Mouse (Mus musculus): Measurements from ENCODE around the gene Mycbpap. TPM values are rescaled to one million over a fixed set of nuclear protein-coding genes. Genes with fewer than 3 reads are reported as not detected.

Mycbpap gene
- polyA plus RNA-seq (2015; fragmentation: Nextera tagmentation; extraction: Ambion mirVana), result 0.05 and 0.19 TPM in 2 replicates

GRCm38 (mm10) chr11:94521219-94521843 lies at the start of gene Mycbpap:
Gene Mycbpap, minus strand, starts transcription at chr11:94521742.
- no peaks in the 10 kb centered on the region for H3K9me3 ChIP-seq (replicated peaks)
- DNase-seq (peak; percentile 13), ATAC-seq (ENCODE audit: low read depth) (peak; percentile 55)
- WGBS (ENCODE audit: insufficient replicate concordance), result 2% methylated on average over 42 of the region's 42 CpGs
- H3K36me3 ChIP-seq, result no peaks in the 10 kb centered on the region
- H3K4me2 ChIP-seq, result peak within 1 kb of the TSS; percentile 75
- peak within 1 kb of the TSS; percentile 59 for H3K4me3 ChIP-seq (replicated peaks)
- H3K9ac ChIP-seq, result peak within 1 kb of the TSS; percentile 52
- H3K27me3 ChIP-seq, result peaks cover 11% of the 10 kb centered on the region
- peaks cover 10% of the 10 kb centered on the region for H3K4me1 ChIP-seq (replicated peaks)
- H3K27ac ChIP-seq, result no peak within 1 kb of the TSS

- no peak overlapping the region for H3K4me3 ChIP-seq (replicated peaks)
- H3K4me1 ChIP-seq (replicated peaks), result peaks cover 3% of the 10 kb centered on the region
- H3K36me3 ChIP-seq, result 0 out of 2 replicates have a peak, but pooled peaks cover 5% of the 10 kb centered on the region
- H3K9ac ChIP-seq, result no peak overlapping the region
- H3K9me3 ChIP-seq (replicated peaks), result no peaks in the 10 kb centered on the region
- peak overlapping the region; percentile 18; the same call in 1 of the 2 replicates for H3K27ac ChIP-seq
- ATAC-seq (ENCODE audit: low read depth) (peak; percentile 25; the same call in 1 of the 2 replicates), DNase-seq (no peak)
- 23% methylated on average over 9 of the region's 9 CpGs for WGBS (ENCODE audit: insufficient replicate concordance)
- H3K4me2 ChIP-seq, result no peak overlapping the region
- peaks cover 5% of the 10 kb centered on the region for H3K27me3 ChIP-seq
Observed at GRCm38 (mm10) chr11:94570612-94571011, 49.1 kb upstream of the Mycbpap start.

DNA sequence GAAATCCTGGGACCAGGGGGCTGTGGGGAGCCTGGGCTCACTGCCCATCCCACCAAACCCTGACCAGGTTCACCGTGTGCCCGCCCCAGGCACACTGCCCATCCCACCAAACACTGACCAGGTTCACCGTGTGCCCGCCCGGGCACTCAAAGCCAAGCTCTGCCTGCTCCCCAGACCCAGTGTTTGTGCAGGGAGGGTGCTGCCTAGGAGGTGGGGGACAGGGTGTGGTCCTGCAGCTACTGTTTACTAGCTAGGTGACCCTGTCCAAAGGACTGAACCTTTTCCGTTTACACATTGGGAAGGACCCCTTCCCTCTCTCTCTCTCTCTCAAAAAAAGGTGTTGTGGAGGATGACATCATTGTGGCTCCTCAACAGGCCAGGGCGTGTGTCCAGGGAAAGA lies 45.8 kb upstream of the Mycbpap start:
- ATAC-seq (ENCODE audit: low read depth), result no peak
- H3K36me3 ChIP-seq, result 0 out of 2 replicates have a peak, but pooled peaks cover 5% of the 10 kb centered on the region
- WGBS (ENCODE audit: insufficient replicate concordance), result 60% methylated on average over 7 of the region's 7 CpGs
- H3K27ac ChIP-seq, result no peak overlapping the region
- H3K4me2 ChIP-seq, result no peak overlapping the region
- H3K4me1 ChIP-seq (replicated peaks), result peaks cover 19% of the 10 kb centered on the region
- H3K4me3 ChIP-seq (replicated peaks), result no peak overlapping the region
- no peaks in the 10 kb centered on the region for H3K9me3 ChIP-seq (replicated peaks)
- H3K27me3 ChIP-seq, result peaks cover 28% of the 10 kb centered on the region
- H3K9ac ChIP-seq, result no peak overlapping the region
- DNase-seq, result no peak

- Histone ChIP-seq H3K36me3 (0 out of 2 replicates have a peak, but pooled peaks cover 5% of the 10 kb centered on the region), H3K9me3 (replicated peaks) (no peaks in the 10 kb centered on the region), H3K4me1 (replicated peaks) (peaks cover 19% of the 10 kb centered on the region), H3K27ac (no peak overlapping the region), H3K9ac (no peak overlapping the region), H3K4me2 (no peak overlapping the region), H3K4me3 (replicated peaks) (no peak overlapping the region), H3K27me3 (peaks cover 28% of the 10 kb centered on the region)
- ATAC-seq (ENCODE audit: low read depth) (peak; percentile 28), DNase-seq (no peak)
- WGBS (ENCODE audit: insufficient replicate concordance), result 39% methylated on average over 6 of the region's 6 CpGs
Observed at GRCm38 (mm10) chr11:94566534-94566933, 45.0 kb upstream of the Mycbpap start.

- peak overlapping the region; percentile 28; the same call in 1 of the 2 replicates for H3K4me3 ChIP-seq (replicated peaks)
- H3K27me3 ChIP-seq, result peaks cover 28% of the 10 kb centered on the region
- no peak for ATAC-seq (ENCODE audit: low read depth)
- DNase-seq, result no peak
- peak overlapping the region; percentile 57 for H3K4me2 ChIP-seq
- no peaks in the 10 kb centered on the region for H3K9me3 ChIP-seq (replicated peaks)
- WGBS (ENCODE audit: insufficient replicate concordance), result 13% methylated on average over 16 of the region's 16 CpGs
- H3K4me1 ChIP-seq (replicated peaks), result peaks cover 19% of the 10 kb centered on the region
- no peak overlapping the region for H3K9ac ChIP-seq
- no peak overlapping the region for H3K27ac ChIP-seq
- 0 out of 2 replicates have a peak, but pooled peaks cover 5% of the 10 kb centered on the region for H3K36me3 ChIP-seq
Observed at GRCm38 (mm10) chr11:94565151-94565479, 43.6 kb upstream of the Mycbpap start.

GRCm38 (mm10) chr11:94564437-94565150 lies 43.1 kb upstream of the Mycbpap start, which contains the start of gene Chad:
Gene Chad, plus strand, starts transcription at chr11:94565047.
- peaks cover 28% of the 10 kb centered on the region for H3K27me3 ChIP-seq
- ATAC-seq (ENCODE audit: low read depth) (peak; percentile 21; the same call in 1 of the 2 replicates), DNase-seq (no peak)
- no peak within 1 kb of the TSS for H3K27ac ChIP-seq
- H3K36me3 ChIP-seq, result 0 out of 2 replicates have a peak, but pooled peaks cover 5% of the 10 kb centered on the region
- H3K9ac ChIP-seq, result peak within 1 kb of the TSS; percentile 13
- WGBS (ENCODE audit: insufficient replicate concordance), result 4% methylated on average over 35 of the region's 35 CpGs
- H3K9me3 ChIP-seq (replicated peaks), result no peaks in the 10 kb centered on the region
- H3K4me1 ChIP-seq (replicated peaks), result peaks cover 19% of the 10 kb centered on the region
- peak within 1 kb of the TSS; percentile 28 for H3K4me3 ChIP-seq (replicated peaks)
- H3K4me2 ChIP-seq, result peak within 1 kb of the TSS; percentile 57

GRCm38 (mm10) chr11:94563821-94564220 lies 42.3 kb upstream of the Mycbpap start:
- no peaks in the 10 kb centered on the region for H3K9me3 ChIP-seq (replicated peaks)
- WGBS (ENCODE audit: insufficient replicate concordance), result 30% methylated on average over 5 of the region's 5 CpGs
- DNase-seq, result no peak
- H3K4me2 ChIP-seq, result peak overlapping the region; percentile 57
- no peak for ATAC-seq (ENCODE audit: low read depth)
- no peaks in the 10 kb centered on the region for H3K36me3 ChIP-seq
- H3K9ac ChIP-seq, result 0 out of 2 replicates have a peak overlapping the region, but pooled peaks have one; percentile 13
- H3K4me3 ChIP-seq (replicated peaks), result no peak overlapping the region
- H3K27ac ChIP-seq, result no peak overlapping the region
- peaks cover 19% of the 10 kb centered on the region for H3K4me1 ChIP-seq (replicated peaks)
- peaks cover 28% of the 10 kb centered on the region for H3K27me3 ChIP-seq

GRCm38 (mm10) chr11:94563383-94563782 lies 41.8 kb upstream of the Mycbpap start:
- no peak for DNase-seq
- Histone ChIP-seq H3K27ac (no peak overlapping the region), H3K9me3 (replicated peaks) (no peaks in the 10 kb centered on the region), H3K4me3 (replicated peaks) (no peak overlapping the region), H3K4me1 (replicated peaks) (peaks cover 19% of the 10 kb centered on the region), H3K4me2 (no peak overlapping the region), H3K9ac (no peak overlapping the region), H3K36me3 (no peaks in the 10 kb centered on the region), H3K27me3 (peaks cover 28% of the 10 kb centered on the region)
- WGBS (ENCODE audit: insufficient replicate concordance), result 75% methylated on average over 5 of the region's 5 CpGs
- ATAC-seq (ENCODE audit: low read depth), result no peak

GRCm38 (mm10) chr11:94558226-94558625 lies 36.7 kb upstream of the Mycbpap start:
- 56% methylated on average over 3 of the region's 3 CpGs for WGBS (ENCODE audit: insufficient replicate concordance)

DNA sequence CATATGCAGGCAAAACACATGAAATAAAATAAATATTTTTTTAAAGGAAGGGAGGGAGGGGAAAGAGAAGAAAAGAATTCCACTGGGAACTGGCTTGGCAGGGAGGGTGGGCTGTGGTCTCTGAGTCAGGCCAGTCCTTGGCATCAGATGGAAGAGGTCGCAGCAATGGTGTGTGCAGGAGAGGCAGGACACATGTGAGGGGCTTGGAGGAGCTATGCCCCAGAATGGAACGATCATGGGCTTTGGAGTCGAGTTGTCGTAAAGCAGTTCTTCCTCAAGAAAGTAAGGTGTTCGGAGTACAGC lies 28.9 kb upstream of the Mycbpap start:
- DNase-seq (no peak), ATAC-seq (ENCODE audit: low read depth) (no peak)
- WGBS (ENCODE audit: insufficient replicate concordance), result 58% methylated on average over 5 of the region's 5 CpGs
- no peak overlapping the region for H3K4me2 ChIP-seq
- no peak overlapping the region for H3K4me3 ChIP-seq (replicated peaks)
- peaks cover 18% of the 10 kb centered on the region for H3K4me1 ChIP-seq (replicated peaks)
- H3K27me3 ChIP-seq, result no peaks in the 10 kb centered on the region
- no peak overlapping the region for H3K27ac ChIP-seq
- no peaks in the 10 kb centered on the region for H3K36me3 ChIP-seq
- no peaks in the 10 kb centered on the region for H3K9me3 ChIP-seq (replicated peaks)
- no peak overlapping the region for H3K9ac ChIP-seq

More at GRCm38 (mm10) chr11:94558226-94558625, 36.7 kb upstream of the Mycbpap start:
- Histone ChIP-seq H3K27ac (no peak overlapping the region), H3K4me3 (replicated peaks) (no peak overlapping the region), H3K9ac (no peak overlapping the region), H3K27me3 (no peaks in the 10 kb centered on the region), H3K4me2 (no peak overlapping the region), H3K9me3 (replicated peaks) (no peaks in the 10 kb centered on the region), H3K4me1 (replicated peaks) (no peaks in the 10 kb centered on the region), H3K36me3 (no peaks in the 10 kb centered on the region)
- ATAC-seq (ENCODE audit: low read depth) (no peak), DNase-seq (no peak)

- WGBS (ENCODE audit: insufficient replicate concordance), result 35% methylated on average over 10 of the region's 10 CpGs
- H3K4me3 ChIP-seq (replicated peaks), result 0 out of 2 replicates have a peak overlapping the region, but pooled peaks have one; percentile 71
- ATAC-seq (ENCODE audit: low read depth) (no peak), DNase-seq (no peak)
- no peaks in the 10 kb centered on the region for H3K27me3 ChIP-seq
- H3K4me1 ChIP-seq (replicated peaks), result peaks cover 18% of the 10 kb centered on the region
- H3K27ac ChIP-seq, result no peak overlapping the region
- H3K36me3 ChIP-seq, result no peaks in the 10 kb centered on the region
- H3K4me2 ChIP-seq, result peak overlapping the region; percentile 83
- H3K9me3 ChIP-seq (replicated peaks), result no peaks in the 10 kb centered on the region
- H3K9ac ChIP-seq, result no peak overlapping the region
Observed at GRCm38 (mm10) chr11:94549691-94550441, 28.3 kb upstream of the Mycbpap start.

All from liver, embryonic 13.5 days (tissue).